Mouse (Mus musculus) forelimb bud, embryonic 11.5 days (tissue): ENCODE data around the gene Hsp90ab1.

ENCODE experiments used
- DNase-seq: peaks from one replicate; pipeline ENCODE4 v3.0.0-alpha.2; 2012; ENCODE audit warnings: low read depth, low spot score

The Hsp90ab1 gene

GRCm38 (mm10) chr17:45596631-45597396 is 23.7 kb upstream of the Hsp90ab1 start:
- DNase-seq, result no peak

GRCm38 (mm10) chr17:45595736-45596390 is 22.8 kb upstream of the Hsp90ab1 start:
- no peak for DNase-seq

GRCm38 (mm10) chr17:45594881-45595735 is 22.0 kb upstream of the Hsp90ab1 start:
- no peak for DNase-seq

GRCm38 (mm10) chr17:45594195-45594594 is 21.1 kb upstream of the Hsp90ab1 start:
- DNase-seq, result no peak

GRCm38 (mm10) chr17:45593479-45593878 is 20.4 kb upstream of the Hsp90ab1 start:
- DNase-seq, result no peak

GRCm38 (mm10) chr17:45592606-45593431 is 19.7 kb upstream of the Hsp90ab1 start:
- DNase-seq, result no peak

- no peak for DNase-seq
Measured at GRCm38 (mm10) chr17:45591701-45592605, 18.9 kb upstream of the Hsp90ab1 start.

- DNase-seq, result no peak
Measured at GRCm38 (mm10) chr17:45590410-45590809, 17.3 kb upstream of the Hsp90ab1 start.

- DNase-seq, result no peak
Measured at GRCm38 (mm10) chr17:45589844-45590243, 16.8 kb upstream of the Hsp90ab1 start.

GRCm38 (mm10) chr17:45589236-45589635 is 16.2 kb upstream of the Hsp90ab1 start:
- DNase-seq, result no peak

GRCm38 (mm10) chr17:45588370-45588769 is 15.3 kb upstream of the Hsp90ab1 start:
- no peak for DNase-seq

GRCm38 (mm10) chr17:45586449-45586837 is 13.4 kb upstream of the Hsp90ab1 start:
- no peak for DNase-seq

GRCm38 (mm10) chr17:45585725-45586448 is 12.8 kb upstream of the Hsp90ab1 start:
- DNase-seq, result no peak

- DNase-seq, result peak; percentile 81
Measured at GRCm38 (mm10) chr17:45584939-45585678, 12.0 kb upstream of the Hsp90ab1 start.

- DNase-seq, result no peak
Measured at GRCm38 (mm10) chr17:45584096-45584896, 11.2 kb upstream of the Hsp90ab1 start.

GRCm38 (mm10) chr17:45582715-45583355 is 9.8 kb upstream of the Hsp90ab1 start:
- no peak for DNase-seq

GRCm38 (mm10) chr17:45582188-45582587 is 9.1 kb upstream of the Hsp90ab1 start:
- DNase-seq, result no peak
